Mouse (Mus musculus): ENCODE data around the gene Gpi1. TPM values are rescaled to one million over a fixed set of nuclear protein-coding genes. Genes with fewer than 3 reads are reported as not detected.

Gpi1 gene
- polyA plus RNA-seq, 1 experiment from 2014 or later, result 694 TPM

DNA sequence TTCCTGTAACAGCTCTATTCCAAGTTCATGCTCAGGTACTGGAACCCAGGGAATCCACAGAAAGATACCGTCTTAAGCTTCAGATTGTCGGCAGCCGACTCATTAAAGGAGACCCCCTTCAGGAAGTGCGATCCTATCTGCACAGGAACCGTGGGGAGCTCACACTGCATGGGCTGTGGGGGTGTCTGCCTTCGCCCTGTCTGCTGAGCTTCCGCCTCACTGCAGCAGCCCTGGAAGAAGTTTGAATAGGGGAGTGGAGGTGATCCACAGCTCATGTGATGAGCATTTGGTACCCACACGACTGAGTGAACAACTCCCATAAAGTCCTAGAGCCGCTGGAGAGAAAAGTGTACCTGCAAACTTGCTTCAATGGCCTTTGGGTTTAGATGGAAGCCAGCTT is 27.1 kb upstream of the Gpi1 start:
- Histone ChIP-seq H3K27ac (ENCODE audit: low read length) (0 out of 2 replicates have a peak overlapping the region, but pooled peaks have one; percentile 2), H3K4me3 (ENCODE audit: low read length) (no peak overlapping the region), H3K9ac (ENCODE audit: low read length) (no peak overlapping the region), H3K36me3 (ENCODE audit: control insufficient read depth, insufficient read depth) (peaks cover 36% of the 10 kb centered on the region), H3K27me3 (ENCODE audit: control insufficient read depth, insufficient read depth, low read length) (no peaks in the 10 kb centered on the region), H3K4me2 (ENCODE audit: low read depth, low read length) (no peak overlapping the region), H3K4me1 (ENCODE audit: control insufficient read depth, insufficient read depth, low read length) (no peaks in the 10 kb centered on the region), H3K9me3 (replicated peaks; ENCODE audit: control insufficient read depth, low read length) (no peaks in the 10 kb centered on the region)
- WGBS, result 69% methylated on average over 9 of the region's 9 CpGs
- no peak for ATAC-seq (replicated peaks; ENCODE audit: extremely low read depth, insufficient read depth, low FRiP score)

- no peak for ATAC-seq (replicated peaks; ENCODE audit: extremely low read depth, insufficient read depth, low FRiP score)
- WGBS, result 83% methylated on average over 1 of the region's 1 CpGs
- Histone ChIP-seq H3K4me2 (ENCODE audit: low read depth, low read length) (no peak overlapping the region), H3K9me3 (replicated peaks; ENCODE audit: control insufficient read depth, low read length) (no peaks in the 10 kb centered on the region), H3K27ac (ENCODE audit: low read length) (peak overlapping the region; percentile 70), H3K9ac (ENCODE audit: low read length) (no peak overlapping the region), H3K27me3 (ENCODE audit: control insufficient read depth, insufficient read depth, low read length) (no peaks in the 10 kb centered on the region), H3K4me1 (ENCODE audit: control insufficient read depth, insufficient read depth, low read length) (no peaks in the 10 kb centered on the region), H3K4me3 (ENCODE audit: low read length) (no peak overlapping the region), H3K36me3 (ENCODE audit: control insufficient read depth, insufficient read depth) (peaks cover 31% of the 10 kb centered on the region)
These were observed 25.8 kb upstream of the Gpi1 start for GRCm38 (mm10) chr7:34255916-34256315.

DNA sequence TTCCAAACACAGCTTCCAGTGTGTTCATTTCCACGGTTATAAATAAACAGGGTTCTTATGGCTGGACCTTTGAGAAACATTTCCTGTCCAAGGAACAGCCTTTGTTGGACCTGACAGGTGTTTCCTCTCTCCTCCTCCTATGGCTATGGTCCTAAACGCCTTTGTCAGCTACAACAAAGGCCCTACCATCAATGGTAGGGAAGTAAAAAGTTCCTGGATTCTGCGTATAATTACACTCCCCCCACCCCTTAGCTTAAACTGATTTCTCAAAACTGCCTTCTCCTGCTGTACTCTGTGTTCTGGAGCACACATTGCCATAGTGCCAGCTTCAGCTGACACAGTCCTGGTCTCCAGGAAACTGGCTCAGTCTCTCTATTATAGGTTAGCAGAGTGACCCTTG is 25.0 kb upstream of the Gpi1 start:
- WGBS, result 63% methylated on average over 3 of the region's 3 CpGs
- Histone ChIP-seq H3K9ac (ENCODE audit: low read length) (no peak overlapping the region), H3K27ac (ENCODE audit: low read length) (peak overlapping the region; percentile 70), H3K4me3 (ENCODE audit: low read length) (no peak overlapping the region), H3K27me3 (ENCODE audit: control insufficient read depth, insufficient read depth, low read length) (no peaks in the 10 kb centered on the region), H3K4me1 (ENCODE audit: control insufficient read depth, insufficient read depth, low read length) (no peaks in the 10 kb centered on the region), H3K9me3 (replicated peaks; ENCODE audit: control insufficient read depth, low read length) (no peaks in the 10 kb centered on the region), H3K4me2 (ENCODE audit: low read depth, low read length) (no peak overlapping the region), H3K36me3 (ENCODE audit: control insufficient read depth, insufficient read depth) (peaks cover 30% of the 10 kb centered on the region)
- peak; percentile 28; the same call in 1 of the 2 replicates for ATAC-seq (replicated peaks; ENCODE audit: extremely low read depth, insufficient read depth, low FRiP score)

- no peak overlapping the region for H3K9ac ChIP-seq (ENCODE audit: low read length)
- H3K9me3 ChIP-seq (replicated peaks; ENCODE audit: control insufficient read depth, low read length), result no peaks in the 10 kb centered on the region
- peaks cover 37% of the 10 kb centered on the region for H3K36me3 ChIP-seq (ENCODE audit: control insufficient read depth, insufficient read depth)
- no peaks in the 10 kb centered on the region for H3K4me1 ChIP-seq (ENCODE audit: control insufficient read depth, insufficient read depth, low read length)
- H3K4me2 ChIP-seq (ENCODE audit: low read depth, low read length), result no peak overlapping the region
- no peaks in the 10 kb centered on the region for H3K27me3 ChIP-seq (ENCODE audit: control insufficient read depth, insufficient read depth, low read length)
- ATAC-seq (replicated peaks; ENCODE audit: extremely low read depth, insufficient read depth, low FRiP score), result no peak
- 69% methylated on average over 2 of the region's 2 CpGs for WGBS
- H3K4me3 ChIP-seq (ENCODE audit: low read length), result no peak overlapping the region
- H3K27ac ChIP-seq (ENCODE audit: low read length), result no peak overlapping the region
These were observed 21.9 kb upstream of the Gpi1 start for GRCm38 (mm10) chr7:34252030-34252429.

DNA sequence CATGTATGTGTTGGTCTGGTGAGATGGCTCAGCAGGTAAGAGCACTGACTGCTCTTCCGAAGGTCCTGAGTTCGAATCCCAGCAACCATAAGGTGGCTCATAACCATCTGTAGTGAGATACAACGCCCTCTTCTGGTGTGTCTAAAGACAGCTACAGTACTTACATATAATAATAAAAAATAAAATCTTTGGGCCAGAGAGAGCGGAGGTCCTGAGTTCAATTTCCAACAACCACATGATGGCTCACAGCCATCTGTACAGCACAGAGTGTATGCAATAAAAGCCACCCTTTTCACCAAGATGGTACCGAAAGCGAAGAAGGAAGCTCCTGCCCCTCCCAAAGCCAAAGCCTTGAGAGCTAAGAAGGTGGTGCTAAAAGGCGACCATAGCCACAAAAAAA is 20.6 kb upstream of the Gpi1 start, which contains the start of gene Gm6096:
Gene Gm6096 (plus strand): TSS at position 301 of the 400 bp plus-strand sequence.
- H3K4me3 ChIP-seq (ENCODE audit: low read length), result no peak within 1 kb of the TSS
- peaks cover 30% of the 10 kb centered on the region for H3K36me3 ChIP-seq (ENCODE audit: control insufficient read depth, insufficient read depth)
- no peaks in the 10 kb centered on the region for H3K4me1 ChIP-seq (ENCODE audit: control insufficient read depth, insufficient read depth, low read length)
- no peak within 1 kb of the TSS for H3K9ac ChIP-seq (ENCODE audit: low read length)
- H3K4me2 ChIP-seq (ENCODE audit: low read depth, low read length), result no peak within 1 kb of the TSS
- 94% methylated on average over 7 of the region's 7 CpGs for WGBS
- H3K27me3 ChIP-seq (ENCODE audit: control insufficient read depth, insufficient read depth, low read length), result no peaks in the 10 kb centered on the region
- H3K9me3 ChIP-seq (replicated peaks; ENCODE audit: control insufficient read depth, low read length), result no peaks in the 10 kb centered on the region
- H3K27ac ChIP-seq (ENCODE audit: low read length), result no peak within 1 kb of the TSS
- no peak for ATAC-seq (replicated peaks; ENCODE audit: extremely low read depth, insufficient read depth, low FRiP score)

GRCm38 (mm10) chr7:34246870-34247499 is 16.8 kb upstream of the Gpi1 start:
- no peak for ATAC-seq (replicated peaks; ENCODE audit: extremely low read depth, insufficient read depth, low FRiP score)
- no peak overlapping the region for H3K9ac ChIP-seq (ENCODE audit: low read length)
- no peaks in the 10 kb centered on the region for H3K27me3 ChIP-seq (ENCODE audit: control insufficient read depth, insufficient read depth, low read length)
- H3K4me1 ChIP-seq (ENCODE audit: control insufficient read depth, insufficient read depth, low read length), result no peaks in the 10 kb centered on the region
- H3K9me3 ChIP-seq (replicated peaks; ENCODE audit: control insufficient read depth, low read length), result no peaks in the 10 kb centered on the region
- no peak overlapping the region for H3K4me2 ChIP-seq (ENCODE audit: low read depth, low read length)
- H3K36me3 ChIP-seq (ENCODE audit: control insufficient read depth, insufficient read depth), result peaks cover 32% of the 10 kb centered on the region
- WGBS, result 89% methylated on average over 3 of the region's 3 CpGs
- H3K27ac ChIP-seq (ENCODE audit: low read length), result no peak overlapping the region
- no peak overlapping the region for H3K4me3 ChIP-seq (ENCODE audit: low read length)

DNA sequence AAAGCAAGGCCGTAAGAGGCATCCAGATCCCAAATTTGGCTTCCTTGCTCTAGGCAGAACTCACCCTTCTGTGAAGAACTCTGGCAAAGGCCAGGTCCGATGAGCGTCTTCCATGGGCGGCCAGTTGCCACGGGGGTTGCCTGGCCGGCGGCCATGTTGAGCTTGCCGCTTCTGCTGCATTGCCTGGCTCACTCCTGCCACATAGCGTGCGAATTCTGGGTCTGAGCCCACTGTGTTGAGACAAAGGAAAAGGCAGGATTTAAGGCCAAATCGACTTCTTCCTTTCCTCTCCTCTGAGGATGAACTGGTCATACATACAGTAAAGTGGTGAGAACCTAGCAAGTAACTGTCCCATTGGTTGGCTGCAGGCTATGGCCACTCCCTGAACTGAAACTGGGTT is 12.0 kb upstream of the Gpi1 start:
- H3K4me1 ChIP-seq (ENCODE audit: control insufficient read depth, insufficient read depth, low read length), result no peaks in the 10 kb centered on the region
- H3K9ac ChIP-seq (ENCODE audit: low read length), result no peak overlapping the region
- WGBS, result 93% methylated on average over 11 of the region's 11 CpGs
- no peak overlapping the region for H3K27ac ChIP-seq (ENCODE audit: low read length)
- no peak overlapping the region for H3K4me2 ChIP-seq (ENCODE audit: low read depth, low read length)
- ATAC-seq (replicated peaks; ENCODE audit: extremely low read depth, insufficient read depth, low FRiP score), result no peak
- H3K4me3 ChIP-seq (ENCODE audit: low read length), result no peak overlapping the region
- H3K27me3 ChIP-seq (ENCODE audit: control insufficient read depth, insufficient read depth, low read length), result no peaks in the 10 kb centered on the region
- no peaks in the 10 kb centered on the region for H3K9me3 ChIP-seq (replicated peaks; ENCODE audit: control insufficient read depth, low read length)
- peaks cover 50% of the 10 kb centered on the region for H3K36me3 ChIP-seq (ENCODE audit: control insufficient read depth, insufficient read depth)

- peaks cover 40% of the 10 kb centered on the region for H3K36me3 ChIP-seq (ENCODE audit: control insufficient read depth, insufficient read depth)
- peaks cover 7% of the 10 kb centered on the region for H3K4me1 ChIP-seq (ENCODE audit: control insufficient read depth, insufficient read depth, low read length)
- ATAC-seq (replicated peaks; ENCODE audit: extremely low read depth, insufficient read depth, low FRiP score), result no peak
- no peaks in the 10 kb centered on the region for H3K27me3 ChIP-seq (ENCODE audit: control insufficient read depth, insufficient read depth, low read length)
- no peak overlapping the region for H3K4me2 ChIP-seq (ENCODE audit: low read depth, low read length)
- H3K9ac ChIP-seq (ENCODE audit: low read length), result no peak overlapping the region
- H3K27ac ChIP-seq (ENCODE audit: low read length), result no peak overlapping the region
- H3K9me3 ChIP-seq (replicated peaks; ENCODE audit: control insufficient read depth, low read length), result no peaks in the 10 kb centered on the region
- 90% methylated on average over 5 of the region's 5 CpGs for WGBS
- H3K4me3 ChIP-seq (ENCODE audit: low read length), result no peak overlapping the region
These were observed 8.0 kb upstream of the Gpi1 start for GRCm38 (mm10) chr7:34238086-34238485.

DNA sequence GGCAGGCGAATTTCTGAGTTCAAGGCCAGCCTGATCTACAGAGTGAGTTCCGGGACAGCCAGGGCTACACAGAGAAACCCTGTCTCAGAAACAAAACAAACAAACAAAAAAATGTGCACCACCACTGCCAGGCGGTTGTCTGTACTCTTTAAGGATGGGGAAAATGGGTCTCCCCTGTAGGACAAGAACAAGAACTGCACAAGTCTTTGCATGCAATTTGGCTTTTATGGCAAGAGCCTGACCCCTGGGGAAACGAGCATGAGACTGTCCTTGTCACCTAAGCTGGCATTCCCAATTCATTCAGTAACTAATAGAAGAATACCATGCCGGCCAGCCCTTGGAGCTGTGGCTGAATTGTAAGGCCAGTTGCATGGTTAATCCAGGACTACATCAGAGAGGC is 5.5 kb upstream of the Gpi1 start:
- 93% methylated on average over 5 of the region's 5 CpGs for WGBS
- H3K4me3 ChIP-seq (ENCODE audit: low read length), result no peak overlapping the region
- H3K27ac ChIP-seq (ENCODE audit: low read length), result no peak overlapping the region
- H3K9me3 ChIP-seq (replicated peaks; ENCODE audit: control insufficient read depth, low read length), result no peaks in the 10 kb centered on the region
- ATAC-seq (replicated peaks; ENCODE audit: extremely low read depth, insufficient read depth, low FRiP score), result no peak
- H3K4me1 ChIP-seq (ENCODE audit: control insufficient read depth, insufficient read depth, low read length), result peaks cover 15% of the 10 kb centered on the region
- H3K9ac ChIP-seq (ENCODE audit: low read length), result no peak overlapping the region
- H3K27me3 ChIP-seq (ENCODE audit: control insufficient read depth, insufficient read depth, low read length), result no peaks in the 10 kb centered on the region
- H3K36me3 ChIP-seq (ENCODE audit: control insufficient read depth, insufficient read depth), result peaks cover 34% of the 10 kb centered on the region
- no peak overlapping the region for H3K4me2 ChIP-seq (ENCODE audit: low read depth, low read length)

Measured in heart, embryonic 16.5 days (tissue).